Mouse (Mus musculus): Measurements from ENCODE around the gene Ciapin1.

DNA sequence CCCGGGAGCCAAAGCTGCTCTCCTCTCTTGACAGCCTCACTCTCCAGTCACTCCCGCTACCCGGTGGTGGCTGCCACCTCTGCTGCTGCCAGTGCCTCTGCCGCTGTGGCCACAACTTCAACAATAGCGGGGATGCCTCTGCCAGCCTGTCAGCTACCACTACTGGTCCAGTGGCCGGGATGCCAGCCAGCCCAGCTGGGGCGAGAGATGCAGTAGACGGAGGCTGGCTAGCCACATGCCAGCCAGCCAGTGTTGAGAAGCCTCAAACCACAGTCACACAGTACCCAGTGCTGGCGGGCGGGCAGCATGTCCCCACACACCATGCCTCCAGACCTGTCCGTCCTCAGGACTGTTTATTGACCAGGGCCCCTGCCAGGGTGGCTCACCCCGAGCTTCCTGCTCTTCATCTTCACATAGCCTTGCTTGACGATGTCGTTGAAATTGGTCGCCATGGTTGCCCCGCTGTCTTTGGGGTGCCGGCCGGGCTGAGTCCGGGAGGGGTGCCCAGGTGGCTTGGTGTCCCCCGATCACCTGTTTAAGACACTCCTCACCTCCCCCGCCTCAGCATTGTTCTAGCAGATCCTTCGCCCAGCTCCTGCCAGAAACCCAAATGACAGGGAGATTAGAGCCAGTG is 32.4 kb upstream of the Ciapin1 start:
- no peak for TF ChIP-seq CTCF (IDR thresholded peaks at IDR 0.05; ENCODE audit: control insufficient read depth, insufficient read depth, insufficient replicate concordance, low read depth, low read length)
- TF ChIP-seq POLR2A (IDR thresholded peaks at IDR 0.05; ENCODE audit: control insufficient read depth, low read depth, low read length): no peak

Measured in testis, adult 2 months (tissue).